Mouse (Mus musculus) CD4-positive helper T cell, adult 2 months (primary cell): ENCODE data around the gene 9130213A22Rik.
A peak's percentile ranks its signal among the peaks of the same experiment; 100 is the strongest.

Experiments used
- DNase-seq: peaks from one replicate; pipeline ENCODE4 v3.0.0-alpha.2; 2012; ENCODE audit warnings: low read depth, missing footprints, low spot score

Gene 9130213A22Rik

DNA sequence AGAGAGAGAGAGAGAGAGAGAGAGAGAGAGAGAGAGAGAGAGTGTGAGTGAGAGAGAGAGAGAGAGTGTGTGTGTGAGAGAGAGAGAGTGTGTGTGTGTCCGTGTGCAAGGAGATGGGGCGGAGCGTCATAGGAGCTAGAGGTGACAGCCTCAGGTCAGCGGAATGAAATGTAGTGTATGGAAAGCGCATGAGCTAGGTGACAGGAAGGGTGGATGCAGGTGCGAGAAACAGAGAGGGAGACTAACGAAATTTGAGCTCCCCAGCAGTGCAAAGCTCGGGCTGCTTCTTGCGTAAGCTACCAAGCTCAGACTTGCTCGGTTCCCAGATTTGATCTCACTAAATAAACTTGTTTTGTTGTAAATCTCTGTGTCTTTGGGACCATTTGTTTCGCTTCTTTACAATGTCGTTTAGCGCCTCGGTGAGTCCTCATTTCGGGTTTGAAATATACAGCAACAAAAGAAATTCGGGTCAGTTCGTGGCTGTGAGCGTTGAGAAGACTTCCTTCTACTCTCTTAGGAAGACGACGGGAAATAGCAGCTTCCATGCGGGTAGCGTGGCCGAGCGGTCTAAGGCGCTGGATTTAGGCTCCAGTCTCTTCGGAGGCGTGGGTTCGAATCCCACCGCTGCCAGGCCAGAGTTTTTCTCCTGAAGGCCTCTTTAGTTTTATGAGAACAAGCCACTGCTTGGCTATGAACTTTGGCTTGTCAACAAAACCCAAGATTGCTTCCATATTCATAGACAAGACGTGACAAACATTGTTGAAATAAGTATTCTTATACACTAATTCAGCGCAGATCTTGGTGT, 1.5 kb upstream of the 9130213A22Rik start:
- peak; percentile 92 for DNase-seq

- peak; percentile 91 for DNase-seq
Measured at GRCm38 (mm10) chr11:69123056-69123692, 785 bp upstream of the 9130213A22Rik start.

- peak; percentile 64 for DNase-seq
Measured at GRCm38 (mm10) chr11:69121741-69122335, 551 bp downstream of the 9130213A22Rik start.

DNA sequence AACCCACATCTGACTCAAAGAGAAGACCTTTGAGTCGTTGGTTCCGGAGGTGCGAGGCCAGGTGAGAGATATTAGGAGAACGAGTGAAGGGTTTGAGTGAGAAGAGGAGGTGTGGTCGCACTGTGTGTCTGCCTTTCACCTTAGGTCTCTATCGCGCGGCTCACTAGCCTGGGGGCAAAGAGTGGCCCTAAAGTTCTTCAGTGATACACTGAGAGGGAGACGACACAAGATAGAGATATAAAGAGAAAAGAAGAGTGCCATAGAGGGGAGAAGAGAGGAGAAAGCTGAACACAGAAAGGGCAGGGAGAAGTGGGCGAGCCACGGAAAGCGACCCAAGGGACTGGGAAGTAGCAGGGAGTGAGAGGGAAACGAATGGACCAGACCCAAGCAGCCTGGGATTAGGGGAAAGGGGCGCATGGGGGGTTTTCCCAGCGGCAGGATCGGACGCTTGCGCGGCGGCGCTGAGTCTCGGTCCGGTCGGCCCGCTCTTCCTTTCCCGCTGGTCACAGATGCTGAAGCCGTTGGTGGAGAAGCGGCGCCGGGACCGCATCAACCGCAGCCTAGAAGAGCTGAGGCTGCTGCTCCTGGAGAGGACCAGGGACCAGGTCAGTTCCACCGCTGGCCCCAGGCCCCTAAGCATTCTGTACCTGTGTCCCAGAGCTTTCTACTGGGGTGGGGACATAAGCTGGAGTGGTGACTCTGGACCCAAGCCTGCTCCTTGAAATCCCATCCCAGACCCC, 1.2 kb downstream of the 9130213A22Rik start:
- peak; percentile 50 for DNase-seq

DNA sequence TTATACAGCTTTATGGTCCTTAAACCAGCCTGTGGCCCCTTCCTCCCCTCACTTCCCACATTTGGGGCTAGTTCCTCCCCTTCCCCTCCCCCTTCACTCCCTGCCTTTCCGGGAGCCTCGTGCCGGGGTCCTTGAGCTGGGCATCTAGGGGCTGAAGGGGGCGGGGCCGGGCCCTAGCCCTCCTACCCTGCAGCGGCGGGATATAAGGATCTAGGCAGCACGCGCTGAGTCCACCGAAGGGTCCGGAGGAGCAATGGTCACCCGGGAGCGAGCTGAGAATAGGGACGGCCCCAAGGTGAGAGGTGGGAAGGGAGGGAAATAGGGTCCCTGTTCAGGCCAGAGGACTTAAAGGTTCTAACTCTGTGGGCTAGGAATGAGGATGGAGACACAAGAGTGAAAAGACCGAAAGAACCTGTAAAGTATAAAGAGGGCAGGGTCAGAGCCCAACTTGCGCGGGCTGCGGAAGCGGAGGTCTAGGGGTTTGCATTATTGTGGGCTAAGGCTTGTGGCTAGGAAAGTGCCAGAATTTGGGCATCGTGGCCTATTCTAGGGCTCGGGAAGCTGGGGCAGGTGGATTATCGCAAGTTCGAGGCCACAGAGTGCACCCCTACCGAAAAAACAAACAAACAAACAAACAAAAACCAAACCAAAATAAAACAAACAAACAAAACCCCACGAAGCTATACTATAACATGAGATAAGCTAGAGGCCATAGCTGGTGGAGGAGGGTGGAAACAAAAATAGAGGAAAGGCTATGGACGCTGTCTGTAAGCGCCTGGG, 2.0 kb downstream of the 9130213A22Rik start, which contains the start of gene Hes7:
Gene Hes7, plus strand, starts transcription at position 184 of the 780 bp plus-strand sequence.
- peak; percentile 29 for DNase-seq

DNA sequence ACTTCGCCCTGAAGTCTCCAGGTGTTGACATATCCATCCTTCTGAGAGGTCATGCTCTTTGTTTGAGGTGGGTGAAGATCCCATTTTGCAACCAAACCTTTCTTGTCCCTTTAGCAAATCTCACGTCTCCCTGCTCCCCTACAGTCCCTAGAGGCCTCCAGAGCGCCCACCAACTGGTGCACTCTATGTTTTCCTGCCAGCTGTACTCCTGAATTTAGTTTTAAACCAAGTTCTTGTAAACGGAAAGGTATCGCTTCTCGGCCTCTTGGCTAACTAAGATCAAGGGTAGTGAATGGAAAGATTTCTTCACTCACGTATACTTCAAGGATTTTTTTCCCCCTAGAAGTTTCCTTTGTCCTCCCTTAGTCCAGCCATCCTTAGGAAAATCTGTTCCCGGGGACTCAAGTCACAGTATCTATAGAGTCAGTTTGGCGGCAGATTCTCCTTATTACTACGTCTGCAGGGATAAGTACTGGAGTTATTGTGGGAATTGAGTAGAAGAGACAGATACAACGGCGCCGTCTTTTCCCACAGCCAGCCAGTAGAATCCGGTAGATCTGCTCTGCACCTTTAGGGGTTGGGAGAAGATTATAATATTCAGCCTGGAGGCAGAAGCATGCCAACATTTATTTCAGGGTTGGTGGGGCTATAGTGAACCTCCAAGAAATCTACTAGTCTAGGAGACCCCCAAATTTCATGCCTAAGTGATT, 2.8 kb downstream of the 9130213A22Rik start:
- no peak for DNase-seq

- DNase-seq, result peak; percentile 85
Measured at GRCm38 (mm10) chr11:69118765-69119164, 3.6 kb downstream of the 9130213A22Rik start.

DNA sequence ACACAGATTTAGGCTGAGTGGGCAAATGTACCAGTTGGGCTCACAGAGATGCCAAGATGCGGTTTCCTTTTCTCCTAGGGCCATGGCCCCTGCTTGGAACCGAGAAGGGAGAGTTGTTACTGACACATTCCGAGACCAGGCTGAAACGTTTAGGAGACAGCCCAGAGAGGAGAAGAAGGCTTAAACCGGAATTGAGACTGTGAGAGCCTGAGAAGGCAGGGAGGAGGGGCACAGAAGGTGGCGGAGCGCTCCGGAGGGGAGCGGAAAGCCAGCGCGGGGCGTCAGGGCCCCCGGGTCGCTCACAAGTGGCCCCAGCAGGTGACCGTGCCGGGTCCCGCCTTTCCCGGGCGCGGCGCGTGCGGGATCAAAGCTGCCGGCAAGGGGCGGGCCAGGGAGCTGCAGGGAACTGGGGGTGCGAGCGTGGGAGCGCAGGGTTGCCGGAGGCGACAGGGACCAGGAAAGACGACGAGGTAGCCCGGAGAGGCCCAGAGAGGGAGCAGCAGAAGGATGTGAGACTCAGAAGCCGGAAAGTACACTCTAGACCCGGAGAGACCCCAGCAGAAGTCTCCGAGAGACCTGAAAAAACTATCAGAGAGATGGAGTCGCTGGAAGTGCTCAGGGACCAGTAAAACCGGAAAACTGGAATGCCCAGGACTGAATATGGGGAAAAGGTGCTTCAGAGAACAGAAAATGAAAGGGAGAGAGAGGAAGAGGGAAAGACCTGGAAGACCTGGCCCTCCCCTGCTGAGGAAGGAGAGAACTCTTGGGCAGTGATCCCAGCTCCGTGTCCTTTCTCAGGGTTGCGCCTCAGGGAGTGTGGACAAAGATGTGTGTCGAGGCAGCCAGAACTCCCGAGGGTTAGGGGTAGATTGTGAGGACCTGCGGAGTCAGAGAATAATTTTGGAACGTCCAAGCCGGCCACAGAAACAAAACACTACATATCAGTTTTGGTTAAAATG, 4.4 kb downstream of the 9130213A22Rik start:
- peak; percentile 74 for DNase-seq

DNA sequence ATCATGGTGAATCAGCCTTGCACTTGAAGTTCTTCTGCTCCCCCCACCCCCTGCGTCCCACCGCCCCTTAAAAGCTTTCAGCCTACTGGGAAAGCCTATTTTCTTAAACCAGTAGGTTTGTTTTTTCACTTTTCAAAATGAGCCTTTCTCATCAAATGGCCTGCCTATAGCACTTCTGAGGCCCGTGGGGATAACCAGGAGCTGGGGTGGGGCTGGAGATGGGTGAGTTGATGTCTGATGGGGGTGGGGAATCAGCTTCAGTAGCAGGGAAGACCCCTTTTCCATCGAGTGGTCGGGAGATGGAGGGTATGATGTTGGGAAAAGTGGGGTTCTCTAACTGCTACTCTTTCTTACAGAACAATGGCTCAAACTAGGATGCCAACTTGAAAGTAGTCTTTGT, 5.5 kb downstream of the 9130213A22Rik start:
- no peak for DNase-seq

DNA sequence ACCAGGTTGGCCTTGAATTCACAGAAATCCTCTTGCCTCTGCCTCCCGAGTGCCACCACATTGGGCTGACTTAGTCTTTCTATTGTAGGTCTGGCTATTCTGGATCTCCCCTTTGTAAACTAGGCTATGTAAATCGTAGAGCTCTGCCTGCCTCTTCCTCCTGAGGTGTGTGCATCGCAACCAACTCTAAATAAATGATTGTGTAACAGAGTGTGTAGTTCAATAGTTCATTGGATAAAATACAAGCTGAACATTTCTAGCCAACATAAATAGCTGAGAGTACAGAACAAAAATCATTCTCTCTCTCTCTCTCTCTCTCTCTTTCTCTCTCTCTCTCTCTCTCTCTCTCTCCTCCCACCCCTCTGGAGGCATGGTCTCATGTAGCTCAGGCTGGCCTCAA, 7.8 kb downstream of the 9130213A22Rik start:
- no peak for DNase-seq

- DNase-seq, result no peak
Measured at GRCm38 (mm10) chr11:69114018-69114417, 8.4 kb downstream of the 9130213A22Rik start.

- DNase-seq, result no peak
Measured at GRCm38 (mm10) chr11:69111865-69112264, 10.5 kb downstream of the 9130213A22Rik start.

DNA sequence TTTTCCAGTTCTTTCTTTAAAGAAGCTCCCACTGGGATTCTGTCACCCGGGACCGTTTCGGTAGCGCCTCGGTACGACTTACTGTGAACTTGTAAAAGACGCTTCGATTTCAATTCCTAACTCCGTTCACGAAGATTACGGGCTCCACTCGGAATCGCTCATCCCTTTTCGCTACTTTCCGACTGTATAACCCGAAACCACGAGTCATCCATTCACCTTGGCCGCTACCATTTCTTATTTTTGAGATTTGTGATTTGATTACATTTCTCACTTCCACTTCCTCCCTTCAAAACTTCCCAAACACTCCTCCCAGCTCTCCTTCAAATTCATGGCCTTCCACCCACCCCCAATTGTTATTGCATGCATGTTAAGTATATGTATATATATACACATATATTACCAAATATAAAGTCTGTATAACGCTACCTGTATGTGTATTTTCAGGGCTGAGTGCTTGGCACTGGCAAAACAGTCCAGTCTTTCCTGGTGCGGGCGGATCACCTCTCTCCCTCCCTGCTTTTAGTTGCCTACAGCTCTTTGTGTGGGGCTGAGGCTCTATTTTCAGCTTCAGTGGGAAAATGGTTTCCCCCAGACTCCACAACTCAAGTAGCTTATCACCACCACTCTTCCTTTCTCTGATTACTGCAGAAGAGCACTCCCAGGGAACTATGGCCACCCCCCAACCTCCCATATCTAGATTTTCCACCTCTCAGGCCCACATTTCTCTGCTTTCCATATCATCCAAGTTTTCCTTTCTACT, 11.2 kb downstream of the 9130213A22Rik start:
- no peak for DNase-seq

DNA sequence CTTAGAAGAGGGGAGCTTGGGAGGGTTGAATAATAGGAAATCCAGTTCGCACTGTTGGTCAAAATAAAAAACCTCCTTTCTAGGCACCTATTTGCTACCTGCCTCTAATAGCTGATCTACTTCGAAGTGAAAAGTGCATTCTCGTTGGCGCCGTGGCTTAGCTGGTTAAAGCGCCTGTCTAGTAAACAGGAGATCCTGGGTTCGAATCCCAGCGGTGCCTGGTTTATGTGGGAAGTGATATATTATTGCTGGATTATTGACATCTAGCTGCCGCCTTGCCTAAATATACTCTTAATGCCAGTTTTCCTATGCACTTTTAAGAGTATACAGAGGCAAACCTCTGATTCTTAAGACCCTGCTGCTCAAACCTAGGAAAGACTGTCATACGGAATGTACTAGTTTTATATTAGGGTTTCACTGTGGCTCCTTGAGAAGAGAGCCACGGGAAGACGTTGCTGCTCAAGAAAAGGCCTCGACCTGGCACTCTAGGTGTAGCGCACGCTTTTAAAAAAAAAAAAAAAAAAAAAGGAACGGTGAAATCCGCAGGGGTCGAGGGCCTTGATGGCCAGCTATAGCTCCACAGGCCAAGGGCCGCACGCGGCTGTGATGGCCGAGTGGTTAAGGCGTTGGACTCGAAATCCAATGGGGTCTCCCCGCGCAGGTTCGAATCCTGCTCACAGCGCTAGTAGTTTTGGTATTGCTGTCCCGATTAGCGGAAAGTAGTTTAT, 11.9 kb downstream of the 9130213A22Rik start:
- peak; percentile 81 for DNase-seq

GRCm38 (mm10) chr11:69109032-69109900, 13.1 kb downstream of the 9130213A22Rik start:
- peak; percentile 7 for DNase-seq

DNA sequence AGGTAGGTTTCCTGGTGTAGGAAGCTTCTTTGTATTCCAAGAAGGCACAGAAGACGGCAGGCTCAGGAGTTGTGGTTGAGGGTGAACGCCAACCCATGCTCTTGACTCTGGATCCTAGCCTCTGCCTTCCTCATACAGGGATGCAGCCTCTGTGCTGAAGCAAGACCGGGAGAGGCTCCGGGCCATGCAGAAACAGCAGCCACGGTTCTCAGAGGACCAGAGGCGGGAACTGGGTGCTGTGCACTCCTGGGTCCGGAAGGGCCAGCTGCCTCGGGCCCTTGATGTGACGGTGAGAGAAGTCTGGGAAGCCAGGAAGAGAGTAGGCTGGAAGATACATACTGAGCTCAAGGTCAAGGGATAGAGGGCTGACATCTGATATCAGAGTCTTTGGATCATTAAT, 14.2 kb downstream of the 9130213A22Rik start:
- no peak for DNase-seq

DNA sequence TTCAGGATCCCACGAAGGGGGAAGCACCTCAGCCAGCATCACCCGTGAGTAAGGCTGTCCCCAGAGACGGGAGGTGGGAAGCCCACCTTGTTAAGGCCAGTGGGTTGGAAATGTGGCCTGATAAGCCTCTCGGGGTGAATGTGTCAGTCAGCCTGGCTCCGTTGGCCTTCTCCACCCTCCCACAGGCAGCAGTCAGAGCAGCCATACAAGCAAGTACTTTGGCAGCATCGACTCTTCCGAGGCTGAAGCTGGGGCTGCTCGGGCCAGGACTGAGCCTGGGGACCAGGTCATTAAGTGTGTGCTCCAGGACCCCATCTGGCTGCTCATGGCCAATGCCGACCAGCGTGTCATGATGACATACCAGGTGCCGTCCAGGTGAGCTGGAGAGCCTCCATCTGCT, 14.7 kb downstream of the 9130213A22Rik start:
- DNase-seq, result no peak
